Mouse (Mus musculus) liver, adult 2 months (tissue): Measurements from ENCODE around the gene Atp5l.

Experiments used
- CTCF ChIP-seq: fragments of 200-500 bp; IDR thresholded peaks from 2 replicates; pipeline ENCODE4 v1.5.1; 2011; ENCODE audit warnings: low read depth, low read length, control low read depth
- POLR2A ChIP-seq: fragments of 200-500 bp; IDR thresholded peaks from 2 replicates; pipeline ENCODE4 v1.6.1; 2011; ENCODE audit warnings: low read length, control low read depth; ENCODE audit not compliant: insufficient read depth; ENCODE audit errors: extremely low read depth

- TF ChIP-seq POLR2A (no peak), CTCF (no peak)
These were observed 21.2 kb upstream of the Atp5l start for GRCm38 (mm10) chr9:44941756-44942155.
